Mouse (Mus musculus): ENCODE results near the gene Arpc1a. TPM values are rescaled to one million over a fixed set of nuclear protein-coding genes. Genes with fewer than 3 reads are reported as not detected.
A peak's percentile ranks its signal among the peaks of the same experiment; 100 is the strongest.
"Not testable (repeated sequence)": the region's sequence is repeated elsewhere in the genome, so short reads cannot be mapped to it uniquely, and the experiment has no call there.

Gene Arpc1a
- polyA plus RNA-seq, 2 experiments from 2014 or later, result 95.9 to 105 TPM

- no peak for ATAC-seq
These were observed 22.2 kb downstream of the Arpc1a start for GRCm38 (mm10) chr5:145105694-145106275.

DNA sequence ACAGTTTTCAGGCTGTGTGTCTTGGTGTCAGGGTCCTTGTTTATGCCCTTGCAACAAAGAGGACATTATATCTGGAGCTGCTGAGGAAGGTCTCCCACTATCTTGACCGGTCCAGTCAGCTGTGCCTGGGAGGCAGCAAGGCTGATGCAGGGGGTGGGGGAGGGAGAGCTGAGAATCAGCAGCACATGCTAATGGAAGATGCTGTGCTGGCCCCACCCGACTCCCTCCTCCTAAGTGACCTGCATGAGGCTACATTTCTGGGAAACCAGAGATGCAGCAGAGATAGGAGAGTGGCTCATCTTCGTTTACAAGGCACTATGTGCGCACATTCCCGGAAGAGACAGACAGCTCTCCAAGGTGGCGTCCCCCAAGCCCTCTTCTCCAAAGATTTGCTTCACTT is 26.8 kb downstream of the Arpc1a start:
- ATAC-seq, result no peak

DNA sequence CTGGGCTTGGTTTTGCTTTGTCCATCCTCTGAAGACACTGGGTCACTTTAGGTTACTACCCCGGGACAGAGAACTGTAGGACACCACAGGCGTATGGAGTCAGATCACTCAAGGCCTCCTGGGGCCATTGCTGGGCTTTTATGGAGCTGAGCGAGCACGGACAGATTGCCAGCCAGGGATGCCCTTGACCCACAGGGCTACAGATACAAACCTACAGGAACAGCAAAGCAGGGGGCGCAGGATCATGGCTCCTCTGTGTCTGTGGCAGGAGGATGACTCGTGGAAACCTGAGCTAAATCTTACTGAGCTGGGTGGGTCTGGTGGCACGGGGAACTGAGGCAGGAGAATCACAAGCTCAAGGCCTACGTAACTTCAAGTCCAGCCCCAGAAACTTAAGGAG is 28.9 kb downstream of the Arpc1a start:
- ATAC-seq, result no peak

- no peak for ATAC-seq
These were observed 29.8 kb downstream of the Arpc1a start for GRCm38 (mm10) chr5:145113416-145113815.

DNA sequence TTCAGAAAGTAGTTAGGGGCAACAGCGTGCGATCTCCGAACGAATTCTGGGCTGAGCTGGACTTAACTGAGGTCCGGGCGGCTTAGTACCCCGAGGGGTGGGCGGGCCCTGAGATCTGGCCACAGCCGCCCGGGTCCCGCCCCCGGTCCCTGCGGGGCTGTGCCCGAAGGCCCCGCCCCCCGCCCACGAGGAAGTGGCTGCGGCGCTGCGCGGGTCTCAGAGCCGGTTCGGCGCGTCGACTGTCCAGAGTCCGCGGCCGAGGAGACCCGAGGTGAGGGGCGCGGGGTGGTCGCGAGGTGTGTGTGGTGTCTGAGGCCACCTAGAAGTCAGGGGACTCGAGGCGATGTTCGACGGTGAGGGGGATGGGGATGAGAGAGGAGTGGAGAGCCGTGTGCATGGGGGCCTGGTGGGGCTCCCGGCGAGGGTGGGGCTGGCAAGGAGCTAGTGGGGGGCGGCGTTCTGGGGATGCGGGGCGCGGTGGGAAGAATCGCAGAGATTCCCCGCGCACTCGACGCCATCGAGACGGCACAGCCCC is 30.5 kb downstream of the Arpc1a start, which contains the start of gene Arpc1b:
TSS of gene Arpc1b (plus strand) at position 145 of the 535 bp plus-strand sequence.
- peak; percentile 22 for ATAC-seq

- ATAC-seq, result peak; percentile 38
These were observed 31.2 kb downstream of the Arpc1a start for GRCm38 (mm10) chr5:145114606-145115473.

GRCm38 (mm10) chr5:145115736-145116135 is 32.1 kb downstream of the Arpc1a start:
- no peak for ATAC-seq

DNA sequence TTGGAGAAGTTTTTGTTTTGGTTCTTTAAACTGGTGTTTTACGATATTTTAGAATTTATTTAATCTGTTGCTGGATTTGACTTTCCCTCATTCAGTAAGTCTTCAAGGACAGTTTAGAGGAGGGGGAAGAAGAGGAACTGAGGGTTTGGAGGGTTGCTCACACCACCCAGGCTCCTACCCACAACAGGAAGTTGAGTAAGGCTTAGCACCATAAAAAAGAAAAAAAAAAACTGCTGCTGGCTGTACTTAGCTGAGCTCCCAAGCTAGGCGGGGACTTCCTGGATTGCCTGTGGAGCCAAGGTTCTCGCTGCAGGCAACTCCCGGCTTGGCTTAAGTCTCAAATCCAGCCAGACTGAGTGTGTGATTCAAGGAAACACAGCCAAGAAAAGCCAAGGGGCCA is 32.7 kb downstream of the Arpc1a start:
- ATAC-seq, result peak; percentile 85

- no peak for ATAC-seq
These were observed 33.3 kb downstream of the Arpc1a start for GRCm38 (mm10) chr5:145116916-145117315.

DNA sequence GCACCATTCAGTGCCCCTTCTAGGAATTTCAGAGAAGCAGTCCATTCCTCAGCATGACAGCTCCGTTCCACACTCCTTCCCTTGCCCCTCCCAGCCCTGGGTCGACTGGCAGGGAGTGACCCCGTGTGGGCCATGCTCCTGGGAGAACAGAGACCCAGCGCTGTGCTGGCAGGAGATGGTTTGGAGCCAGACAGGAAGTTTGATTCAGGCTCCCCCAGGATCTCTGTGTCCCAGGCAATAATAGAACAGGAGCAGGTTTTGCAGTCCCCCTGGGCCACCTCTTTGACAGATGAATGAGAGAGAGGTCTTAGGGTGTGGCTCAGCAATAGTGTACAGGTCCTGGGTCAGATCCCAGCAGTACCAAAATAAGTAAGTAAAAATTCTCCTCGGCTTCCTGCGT is 34.4 kb downstream of the Arpc1a start:
- no peak for ATAC-seq

DNA sequence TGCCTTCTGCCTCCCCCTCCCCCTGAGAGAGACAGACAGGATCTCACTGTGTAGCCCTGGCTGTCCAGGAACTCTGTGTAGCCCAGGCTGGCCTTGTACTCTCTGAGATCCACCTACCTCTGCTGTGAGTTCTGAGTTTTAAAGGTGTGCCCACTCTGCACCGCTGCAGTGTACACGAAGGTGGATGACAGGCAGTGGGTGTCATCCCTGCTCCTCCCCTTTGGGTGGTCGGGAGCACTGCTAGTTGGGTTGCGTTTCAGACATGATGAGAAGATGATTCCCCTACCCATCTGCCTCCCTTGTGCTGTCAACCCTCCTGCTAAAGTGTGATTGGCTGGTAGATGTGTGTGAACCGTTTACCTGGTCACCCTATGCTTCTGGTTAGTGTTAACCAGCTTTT is 34.8 kb downstream of the Arpc1a start:
- ATAC-seq, result no peak

DNA sequence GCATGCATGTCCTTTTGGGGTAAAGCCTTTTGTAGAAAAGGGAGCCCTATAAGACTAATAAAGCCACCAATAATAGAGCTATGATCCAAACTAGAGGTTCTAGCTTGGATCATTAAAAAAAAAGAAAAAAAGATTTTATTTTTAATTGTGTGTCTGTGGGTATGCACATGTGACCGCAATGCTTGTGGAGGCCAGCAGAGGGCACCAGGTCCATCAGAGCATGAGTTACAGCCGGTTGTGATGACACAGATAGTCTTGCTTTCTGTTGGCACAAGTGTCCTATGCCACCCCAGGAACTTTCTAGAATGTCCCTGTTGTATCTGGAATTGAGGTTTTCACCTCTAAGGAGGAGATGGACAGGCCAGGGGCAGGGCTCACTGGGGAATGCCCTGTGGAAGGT is 35.8 kb downstream of the Arpc1a start:
- no peak for ATAC-seq

DNA sequence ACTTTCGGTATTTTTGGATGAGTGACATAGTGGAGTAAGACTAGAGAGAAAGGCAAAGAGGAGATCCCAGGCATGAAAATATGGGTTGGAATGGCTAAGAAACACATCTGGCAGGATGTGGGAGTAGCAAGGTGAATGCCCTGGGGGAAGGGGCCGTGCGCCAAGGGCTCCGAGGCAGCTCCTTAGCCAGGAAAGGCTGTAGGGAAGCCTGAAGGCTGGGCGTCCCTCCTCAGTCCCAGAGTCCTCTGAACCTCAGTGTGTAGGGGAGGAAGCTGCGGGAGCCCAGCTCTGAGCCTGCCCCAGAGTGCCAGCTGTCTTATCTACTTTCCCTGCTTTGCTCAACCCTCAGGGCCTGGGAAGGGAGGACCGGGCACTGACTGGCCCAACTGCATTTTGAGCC is 37.3 kb downstream of the Arpc1a start:
- no peak for ATAC-seq

DNA sequence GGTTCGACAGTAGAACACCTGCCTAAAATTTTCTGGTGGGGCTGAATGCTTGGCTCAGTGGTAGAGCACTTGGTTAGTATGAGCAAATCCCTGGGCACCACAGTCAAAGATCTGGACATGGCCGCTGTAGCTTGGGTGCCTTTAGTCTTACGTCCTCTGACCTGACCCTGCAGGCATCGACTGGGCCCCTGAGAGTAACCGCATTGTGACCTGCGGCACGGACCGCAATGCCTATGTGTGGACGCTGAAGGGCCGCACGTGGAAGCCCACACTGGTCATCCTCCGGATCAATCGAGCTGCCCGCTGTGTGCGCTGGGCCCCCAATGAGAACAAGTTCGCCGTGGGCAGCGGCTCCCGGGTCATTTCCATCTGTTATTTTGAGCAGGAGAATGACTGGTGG is 39.8 kb downstream of the Arpc1a start:
- ATAC-seq, result no peak

DNA sequence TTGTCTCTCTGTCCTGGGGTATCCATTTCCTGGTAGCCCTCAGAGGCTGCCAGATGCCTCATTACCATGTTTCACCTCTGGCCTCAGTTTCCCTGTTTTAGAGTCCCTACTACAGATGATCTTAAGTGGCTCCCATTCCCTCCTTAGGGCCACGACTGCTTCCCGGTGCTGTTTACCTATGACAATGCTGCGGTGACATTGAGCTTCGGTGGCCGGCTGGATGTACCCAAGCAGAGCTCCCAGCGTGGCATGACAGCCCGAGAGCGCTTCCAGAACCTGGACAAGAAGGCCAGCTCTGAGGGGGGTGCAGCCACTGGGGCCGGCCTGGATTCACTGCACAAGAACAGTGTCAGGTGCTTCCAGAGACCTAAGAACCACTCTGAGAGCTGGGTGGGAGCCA is 43.0 kb downstream of the Arpc1a start:
- no peak for ATAC-seq

- no peak for ATAC-seq
These were observed 45.5 kb downstream of the Arpc1a start for GRCm38 (mm10) chr5:145129124-145129523.

DNA sequence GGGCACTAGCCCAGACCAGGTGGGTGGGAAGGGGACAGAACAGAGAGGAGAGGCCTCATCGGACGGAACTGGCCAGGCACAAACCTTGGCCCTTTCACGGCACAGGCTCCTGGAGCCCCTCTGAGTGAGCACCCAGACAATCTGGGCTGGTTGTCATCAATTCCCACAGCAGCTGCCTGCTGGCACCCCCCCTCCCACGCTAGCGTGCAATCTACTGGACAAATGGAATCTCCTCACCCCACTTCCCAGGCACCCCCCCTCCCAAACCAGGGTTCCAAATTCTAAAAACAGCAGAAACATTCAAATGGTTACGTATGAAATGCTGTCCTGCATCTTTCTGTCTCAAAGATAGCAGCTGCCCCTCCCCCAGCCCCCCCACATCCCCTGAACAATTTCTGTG is 46.1 kb downstream of the Arpc1a start:
- ATAC-seq, result not testable (repeated sequence)

GRCm38 (mm10) chr5:145130191-145130590 is 46.6 kb downstream of the Arpc1a start:
- no peak for ATAC-seq

DNA sequence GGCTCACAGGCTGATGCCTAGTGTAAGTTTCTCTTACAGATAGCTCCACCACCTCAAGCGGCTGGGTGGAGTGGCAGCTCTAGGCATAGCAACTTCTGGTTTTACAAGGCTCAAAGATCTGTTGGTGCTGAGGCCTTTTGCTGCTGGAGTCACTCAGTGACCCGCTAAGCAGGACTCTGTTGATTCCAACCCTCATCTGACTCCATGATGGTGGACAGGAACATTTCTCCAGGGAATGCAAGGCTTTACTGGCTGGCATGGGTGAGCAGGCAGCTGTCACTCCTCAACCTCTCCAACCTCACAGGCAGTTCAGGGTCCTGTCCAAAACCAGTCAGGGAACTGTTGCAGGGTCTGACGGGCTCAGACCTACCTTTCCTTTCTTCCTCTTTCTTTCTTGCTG is 47.4 kb downstream of the Arpc1a start:
- ATAC-seq, result no peak

DNA sequence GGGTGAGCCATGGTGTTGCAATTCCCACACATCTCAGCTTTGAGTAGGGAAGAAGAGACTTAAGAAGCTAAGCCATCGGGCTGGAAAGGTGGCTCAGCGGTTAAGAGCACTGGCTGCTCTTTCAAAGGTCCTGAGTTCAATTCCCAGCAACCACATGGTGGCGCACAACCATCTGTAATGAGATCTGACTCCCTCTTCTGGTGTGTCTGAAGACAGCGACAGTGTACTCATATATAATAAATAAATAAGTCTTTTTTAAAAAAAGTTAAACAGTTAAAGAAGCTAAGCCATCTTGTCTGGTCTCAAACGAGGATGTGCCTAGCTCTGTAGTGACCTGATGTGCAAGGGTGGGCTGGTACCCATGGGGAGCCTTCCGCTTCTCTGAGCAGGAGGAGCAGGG is 49.6 kb downstream of the Arpc1a start:
- not testable (repeated sequence) for ATAC-seq

DNA sequence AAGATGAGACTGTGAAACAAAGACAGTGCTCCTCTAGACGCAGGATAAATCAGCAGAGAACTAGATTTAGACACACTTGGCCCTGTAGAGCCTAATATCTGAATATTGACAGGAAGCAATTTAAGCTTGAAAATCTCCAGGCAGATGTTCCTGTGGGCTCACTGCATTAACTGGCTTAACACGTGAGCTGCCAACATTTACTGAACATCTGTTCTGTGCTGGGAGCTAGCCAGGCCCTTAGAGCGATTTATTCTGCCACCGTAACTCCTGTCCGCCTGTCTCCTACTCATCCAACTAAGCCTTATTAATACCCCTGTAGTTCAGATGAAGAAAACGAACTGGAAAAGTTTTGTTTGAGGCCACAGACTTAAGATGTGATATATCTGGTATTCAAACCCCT is 55.2 kb downstream of the Arpc1a start:
- ATAC-seq, result no peak

DNA sequence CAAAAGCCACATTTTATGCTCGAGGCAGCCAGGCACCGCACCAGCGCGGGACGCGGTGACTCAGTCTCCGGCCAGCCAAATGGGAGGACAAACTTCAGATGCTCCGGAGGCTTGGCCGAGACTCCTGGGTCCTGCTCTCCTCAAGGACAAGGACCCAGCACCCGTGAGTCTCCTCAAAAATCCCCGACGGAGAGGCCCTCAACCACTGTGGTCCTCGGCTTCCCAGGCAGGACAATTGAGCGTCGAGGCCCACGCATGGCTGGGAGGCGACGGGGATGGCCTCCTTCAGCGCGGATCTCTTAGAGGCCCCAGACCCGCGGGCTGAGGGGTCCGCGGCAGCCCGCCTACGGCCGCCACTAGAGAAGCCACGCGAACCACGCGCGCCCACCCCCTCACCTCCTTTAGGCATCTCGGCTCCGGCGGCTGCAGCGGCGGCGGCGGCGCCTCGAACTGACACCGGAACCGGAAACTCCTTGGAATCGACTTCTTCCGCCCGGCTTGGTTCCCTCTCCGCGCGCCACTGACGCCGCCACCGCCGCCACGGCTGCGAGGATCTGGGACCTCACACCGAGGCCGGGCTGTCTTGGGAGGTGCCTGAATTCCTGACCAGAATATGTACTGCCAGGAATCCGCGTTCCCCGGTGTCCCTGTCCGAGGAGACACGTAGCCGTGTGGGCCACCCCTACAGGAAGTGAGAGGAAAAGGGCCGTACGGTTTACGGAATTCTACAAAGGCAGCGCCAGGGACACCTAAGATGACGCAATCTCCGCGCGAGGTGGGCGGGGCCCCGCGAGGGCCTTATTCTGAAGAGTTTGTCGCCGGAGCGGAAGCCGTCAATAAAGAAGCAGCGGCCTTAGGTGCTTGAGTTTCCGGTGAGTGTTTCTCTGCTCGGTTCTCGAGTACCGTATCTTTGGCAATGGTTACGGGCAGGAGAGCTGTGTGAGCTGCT is 56.2 kb downstream of the Arpc1a start, which contains the start of the genes Pdap1 and Bud31:
TSS of gene Pdap1 (minus strand) at position 668 of the 949 bp plus-strand sequence.
TSS of gene Bud31 (plus strand) at position 792 of the 949 bp plus-strand sequence.
- peak; percentile 89 for ATAC-seq

GRCm38 (mm10) chr5:145140611-145141010 is 57.0 kb downstream of the Arpc1a start:
- ATAC-seq, result peak; percentile 2
